Mouse (Mus musculus): ENCODE measurements at regions not wholly inside any gene's neighbourhood (a gene's known extent, or its start where the extent isn't known, plus 50 kb on each side); places are given as distances from the start of the nearest gene placed in this dataset.

GRCm38 (mm10) chr6:145310601-145311000, 60.6 kb upstream of the Kras start:
- WGBS = 51% methylated on average over 6 of the region's 6 CpGs
- Histone ChIP-seq H3K4me2 (ENCODE audit: low read depth, low read length) (no peak overlapping the region), H3K4me1 (ENCODE audit: control insufficient read depth, insufficient read depth, low read length) (no peaks in the 10 kb centered on the region), H3K27me3 (ENCODE audit: control insufficient read depth, insufficient read depth, low read length) (no peaks in the 10 kb centered on the region), H3K4me3 (ENCODE audit: low read depth, low read length) (no peak overlapping the region), H3K9me3 (replicated peaks; ENCODE audit: control insufficient read depth, low read length) (no peaks in the 10 kb centered on the region), H3K9ac (replicated peaks; ENCODE audit: low read length) (no peak overlapping the region), H3K36me3 (replicated peaks; ENCODE audit: control insufficient read depth, insufficient read depth, low read depth, low read length) (no peaks in the 10 kb centered on the region), H3K27ac (replicated peaks; ENCODE audit: low read depth, low read length) (no peak overlapping the region)
- ATAC-seq (replicated peaks; ENCODE audit: insufficient number of reproducible peaks, low FRiP score, low TSS enrichment, low read depth) = no peak
- no peak for DNase-seq (ENCODE audit: low spot score)

- Histone ChIP-seq H3K9me3 (replicated peaks; ENCODE audit: control insufficient read depth, low read length) (no peaks in the 10 kb centered on the region), H3K4me2 (ENCODE audit: low read depth, low read length) (no peak overlapping the region), H3K4me3 (ENCODE audit: low read depth, low read length) (no peak overlapping the region), H3K9ac (replicated peaks; ENCODE audit: low read length) (no peak overlapping the region), H3K27me3 (ENCODE audit: control insufficient read depth, insufficient read depth, low read length) (no peaks in the 10 kb centered on the region), H3K27ac (replicated peaks; ENCODE audit: low read depth, low read length) (no peak overlapping the region), H3K4me1 (ENCODE audit: control insufficient read depth, insufficient read depth, low read length) (no peaks in the 10 kb centered on the region), H3K36me3 (replicated peaks; ENCODE audit: control insufficient read depth, insufficient read depth, low read depth, low read length) (no peaks in the 10 kb centered on the region)
- no peak for ATAC-seq (replicated peaks; ENCODE audit: insufficient number of reproducible peaks, low FRiP score, low TSS enrichment, low read depth)
- WGBS = 87% methylated on average over 3 of the region's 3 CpGs
- DNase-seq (ENCODE audit: low spot score) = no peak
Observed at GRCm38 (mm10) chr6:145309025-145309424, 59.0 kb upstream of the Kras start.

DNA sequence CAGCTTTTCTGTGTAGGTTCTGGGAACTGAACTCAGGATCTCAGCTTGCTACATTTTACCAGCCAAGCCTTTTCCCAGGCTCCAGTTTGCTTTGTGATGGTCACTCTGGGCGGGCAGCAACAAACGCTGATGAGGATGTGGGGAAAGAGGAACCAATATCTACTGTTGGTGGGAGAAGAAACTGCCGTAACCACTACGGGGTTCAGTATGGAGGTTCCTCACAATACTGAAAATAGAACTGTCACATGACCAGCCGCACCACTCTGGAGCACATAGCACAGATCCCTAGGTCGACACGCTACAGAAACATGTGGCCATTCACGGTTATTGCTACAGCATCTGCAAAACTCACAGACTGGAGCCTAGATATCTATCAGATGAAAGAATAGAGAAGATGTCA, 57.2 kb upstream of the Kras start:
- Histone ChIP-seq H3K9ac (replicated peaks; ENCODE audit: low read length) (no peak overlapping the region), H3K4me2 (ENCODE audit: low read depth, low read length) (no peak overlapping the region), H3K4me1 (ENCODE audit: control insufficient read depth, insufficient read depth, low read length) (no peaks in the 10 kb centered on the region), H3K9me3 (replicated peaks; ENCODE audit: control insufficient read depth, low read length) (no peaks in the 10 kb centered on the region), H3K36me3 (replicated peaks; ENCODE audit: control insufficient read depth, insufficient read depth, low read depth, low read length) (no peaks in the 10 kb centered on the region), H3K27me3 (ENCODE audit: control insufficient read depth, insufficient read depth, low read length) (no peaks in the 10 kb centered on the region), H3K27ac (replicated peaks; ENCODE audit: low read depth, low read length) (no peak overlapping the region), H3K4me3 (ENCODE audit: low read depth, low read length) (no peak overlapping the region)
- no peak for DNase-seq (ENCODE audit: low spot score)
- 94% methylated on average over 8 of the region's 8 CpGs for WGBS
- no peak for ATAC-seq (replicated peaks; ENCODE audit: insufficient number of reproducible peaks, low FRiP score, low TSS enrichment, low read depth)

DNA sequence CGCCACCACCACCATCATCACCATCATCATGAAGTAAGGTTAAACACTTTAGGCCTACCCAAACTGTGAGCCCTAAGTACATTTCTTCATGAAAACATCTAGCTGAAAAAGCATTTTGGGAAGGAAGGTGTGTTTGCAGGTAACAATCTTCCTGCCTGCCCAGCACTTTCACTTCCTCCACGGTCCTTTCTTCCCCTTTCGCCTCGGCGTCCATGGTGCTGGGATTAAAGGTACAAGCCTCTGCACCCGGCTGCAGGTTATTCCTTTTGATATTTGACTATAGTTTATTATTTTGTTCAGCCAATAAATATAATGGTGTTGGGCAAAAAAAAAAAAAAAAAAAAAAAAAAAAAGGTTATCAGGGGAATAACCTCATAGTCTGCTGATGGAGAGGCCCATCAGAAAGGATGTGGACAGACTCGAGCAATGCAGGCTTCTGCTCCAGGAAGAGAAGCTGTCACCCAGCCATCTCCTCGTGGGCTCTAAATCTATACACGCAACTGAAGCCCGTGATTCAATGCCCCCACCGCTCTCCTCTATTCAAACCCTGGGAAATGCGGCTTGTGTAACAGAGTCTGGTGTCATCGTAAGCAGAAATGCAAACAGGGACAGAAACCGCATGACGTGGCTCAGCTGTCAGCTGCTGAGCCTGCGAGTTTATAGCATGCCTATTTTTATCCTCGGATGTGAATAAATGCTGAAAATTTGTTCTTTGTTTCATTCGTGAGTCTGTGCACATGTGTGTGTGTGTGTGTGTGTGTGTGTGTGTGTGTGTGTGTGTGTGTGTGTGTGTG, 56.5 kb upstream of the Kras start:
- ATAC-seq (replicated peaks; ENCODE audit: insufficient number of reproducible peaks, low FRiP score, low TSS enrichment, low read depth) = no peak
- H3K27ac ChIP-seq (replicated peaks; ENCODE audit: low read depth, low read length) = no peak overlapping the region

GRCm38 (mm10) chr6:145305669-145306068, 55.6 kb upstream of the Kras start:
- Histone ChIP-seq H3K27ac (replicated peaks; ENCODE audit: low read depth, low read length) (no peak overlapping the region), H3K9ac (replicated peaks; ENCODE audit: low read length) (no peak overlapping the region), H3K4me3 (ENCODE audit: low read depth, low read length) (no peak overlapping the region), H3K36me3 (replicated peaks; ENCODE audit: control insufficient read depth, insufficient read depth, low read depth, low read length) (no peaks in the 10 kb centered on the region), H3K27me3 (ENCODE audit: control insufficient read depth, insufficient read depth, low read length) (no peaks in the 10 kb centered on the region), H3K9me3 (replicated peaks; ENCODE audit: control insufficient read depth, low read length) (no peaks in the 10 kb centered on the region), H3K4me2 (ENCODE audit: low read depth, low read length) (no peak overlapping the region), H3K4me1 (ENCODE audit: control insufficient read depth, insufficient read depth, low read length) (no peaks in the 10 kb centered on the region)
- ATAC-seq (replicated peaks; ENCODE audit: insufficient number of reproducible peaks, low FRiP score, low TSS enrichment, low read depth) = no peak
- no peak for DNase-seq (ENCODE audit: low spot score)
- WGBS = 92% methylated on average over 5 of the region's 5 CpGs

More for the DNA sequence above, 56.5 kb upstream of the Kras start:
- H3K36me3 ChIP-seq (replicated peaks; ENCODE audit: control insufficient read depth, insufficient read depth, low read depth, low read length) = no peaks in the 10 kb centered on the region
- no peaks in the 10 kb centered on the region for H3K4me1 ChIP-seq (ENCODE audit: control insufficient read depth, insufficient read depth, low read length)
- WGBS = 83% methylated on average over 18 of the region's 18 CpGs
- H3K27me3 ChIP-seq (ENCODE audit: control insufficient read depth, insufficient read depth, low read length) = no peaks in the 10 kb centered on the region
- no peaks in the 10 kb centered on the region for H3K9me3 ChIP-seq (replicated peaks; ENCODE audit: control insufficient read depth, low read length)
- no peak overlapping the region for H3K4me2 ChIP-seq (ENCODE audit: low read depth, low read length)
- no peak for DNase-seq (ENCODE audit: low spot score)
- H3K4me3 ChIP-seq (ENCODE audit: low read depth, low read length) = no peak overlapping the region
- no peak overlapping the region for H3K9ac ChIP-seq (replicated peaks; ENCODE audit: low read length)

GRCm38 (mm10) chr6:145303641-145304070, 53.6 kb upstream of the Kras start:
- ATAC-seq (replicated peaks; ENCODE audit: insufficient number of reproducible peaks, low FRiP score, low TSS enrichment, low read depth) (no peak), DNase-seq (ENCODE audit: low spot score) (peak; percentile 43)
- Histone ChIP-seq H3K27ac (replicated peaks; ENCODE audit: low read depth, low read length) (no peak overlapping the region), H3K9ac (replicated peaks; ENCODE audit: low read length) (peak overlapping the region; percentile 7; the same call in 1 of the 2 replicates), H3K9me3 (replicated peaks; ENCODE audit: control insufficient read depth, low read length) (no peaks in the 10 kb centered on the region), H3K4me1 (ENCODE audit: control insufficient read depth, insufficient read depth, low read length) (no peaks in the 10 kb centered on the region), H3K27me3 (ENCODE audit: control insufficient read depth, insufficient read depth, low read length) (no peaks in the 10 kb centered on the region), H3K4me2 (ENCODE audit: low read depth, low read length) (no peak overlapping the region), H3K36me3 (replicated peaks; ENCODE audit: control insufficient read depth, insufficient read depth, low read depth, low read length) (no peaks in the 10 kb centered on the region), H3K4me3 (ENCODE audit: low read depth, low read length) (no peak overlapping the region)
- 22% methylated on average over 18 of the region's 18 CpGs for WGBS

DNA sequence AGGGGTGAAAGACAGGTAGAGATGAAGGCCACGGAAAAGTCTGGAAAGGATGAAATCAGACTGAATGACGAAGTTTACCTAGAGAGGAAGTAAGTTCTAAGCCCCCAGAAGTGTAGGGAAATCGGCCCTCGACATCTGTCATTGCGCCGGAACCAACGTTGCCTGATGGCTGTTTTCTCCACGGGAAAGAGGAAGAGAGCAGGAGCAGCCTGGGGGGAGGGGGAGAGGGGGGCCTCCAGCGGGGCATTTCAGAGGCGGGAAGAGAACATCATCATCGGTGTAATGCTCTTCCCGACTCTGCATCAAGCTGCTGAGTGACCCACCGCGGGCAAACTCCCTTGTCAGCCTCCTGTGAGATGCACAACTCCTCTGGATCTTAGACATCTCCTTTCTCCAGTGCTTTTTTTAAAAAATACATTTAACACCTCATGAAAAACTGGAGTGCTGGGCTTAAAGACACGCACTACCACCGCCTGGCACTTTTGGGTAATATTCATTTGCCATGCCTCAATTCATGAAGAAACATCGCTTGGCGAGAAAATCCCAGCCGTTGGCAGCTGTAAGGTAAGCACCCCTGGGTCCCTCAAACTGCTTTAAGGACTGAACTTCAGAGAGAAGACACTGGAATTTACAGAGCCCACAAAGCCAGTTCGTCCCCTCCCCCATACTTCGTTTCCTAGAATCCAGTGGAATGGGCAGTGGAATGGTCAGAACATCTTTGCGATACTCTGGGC, 53.0 kb upstream of the Kras start:
- Histone ChIP-seq H3K27ac (replicated peaks; ENCODE audit: low read depth, low read length) (no peak overlapping the region), H3K9me3 (replicated peaks; ENCODE audit: control insufficient read depth, low read length) (no peaks in the 10 kb centered on the region), H3K27me3 (ENCODE audit: control insufficient read depth, insufficient read depth, low read length) (no peaks in the 10 kb centered on the region), H3K36me3 (replicated peaks; ENCODE audit: control insufficient read depth, insufficient read depth, low read depth, low read length) (no peaks in the 10 kb centered on the region), H3K4me2 (ENCODE audit: low read depth, low read length) (no peak overlapping the region), H3K9ac (replicated peaks; ENCODE audit: low read length) (no peak overlapping the region), H3K4me3 (ENCODE audit: low read depth, low read length) (no peak overlapping the region), H3K4me1 (ENCODE audit: control insufficient read depth, insufficient read depth, low read length) (no peaks in the 10 kb centered on the region)
- ATAC-seq (replicated peaks; ENCODE audit: insufficient number of reproducible peaks, low FRiP score, low TSS enrichment, low read depth) (no peak), DNase-seq (ENCODE audit: low spot score) (no peak)
- 65% methylated on average over 21 of the region's 22 CpGs for WGBS

DNA sequence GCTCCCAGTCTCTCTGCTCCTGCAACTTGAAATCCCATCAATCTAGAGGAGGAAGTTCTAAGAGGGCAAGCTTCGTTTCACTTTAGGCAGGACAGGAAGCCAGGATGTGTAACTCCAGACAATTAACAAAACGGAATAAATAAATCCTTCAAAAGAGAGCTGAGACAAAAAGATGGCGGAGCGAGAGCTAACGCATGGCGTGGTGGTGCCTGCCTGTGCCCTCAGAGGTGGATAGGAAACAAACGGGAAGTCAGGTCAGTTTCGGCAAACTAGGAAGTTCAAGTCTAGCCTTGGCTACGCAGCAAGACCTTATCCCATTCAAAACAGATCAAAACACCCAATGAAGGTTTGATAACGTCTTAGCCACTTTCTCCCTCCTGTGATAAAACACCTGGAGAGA, 52.1 kb upstream of the Kras start:
- no peak overlapping the region for H3K9ac ChIP-seq (replicated peaks; ENCODE audit: low read length)
- no peaks in the 10 kb centered on the region for H3K9me3 ChIP-seq (replicated peaks; ENCODE audit: control insufficient read depth, low read length)
- no peak for DNase-seq (ENCODE audit: low spot score)
- H3K36me3 ChIP-seq (replicated peaks; ENCODE audit: control insufficient read depth, insufficient read depth, low read depth, low read length) = no peaks in the 10 kb centered on the region
- H3K4me3 ChIP-seq (ENCODE audit: low read depth, low read length) = no peak overlapping the region
- H3K4me2 ChIP-seq (ENCODE audit: low read depth, low read length) = no peak overlapping the region
- 91% methylated on average over 10 of the region's 10 CpGs for WGBS
- no peaks in the 10 kb centered on the region for H3K4me1 ChIP-seq (ENCODE audit: control insufficient read depth, insufficient read depth, low read length)
- no peaks in the 10 kb centered on the region for H3K27me3 ChIP-seq (ENCODE audit: control insufficient read depth, insufficient read depth, low read length)
- no peak overlapping the region for H3K27ac ChIP-seq (replicated peaks; ENCODE audit: low read depth, low read length)
- no peak for ATAC-seq (replicated peaks; ENCODE audit: insufficient number of reproducible peaks, low FRiP score, low TSS enrichment, low read depth)

All from embryonic facial prominence, embryonic 11.5 days (tissue).